Mouse (Mus musculus): ENCODE measurements around the gene Ssbp2.

DNA sequence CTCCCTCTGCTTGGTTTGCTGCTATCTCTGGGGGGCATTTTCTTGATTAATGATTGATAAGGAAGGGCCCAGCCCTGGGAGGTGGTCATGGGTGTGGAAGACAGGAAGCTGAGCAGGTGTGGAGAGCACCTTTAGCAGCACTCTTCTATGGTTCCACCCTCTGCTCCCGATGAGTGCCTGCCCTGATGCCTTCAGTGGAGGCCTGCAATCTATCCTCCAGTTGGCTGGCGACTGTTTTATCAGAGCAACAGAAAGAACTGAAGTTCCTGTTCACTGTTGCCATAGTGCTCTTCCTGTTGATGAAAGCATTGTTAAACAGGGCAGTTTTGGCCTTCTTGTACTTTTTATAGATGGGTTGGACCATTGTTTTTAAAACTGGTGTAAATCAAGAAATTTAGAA lies 49.4 kb downstream of the Ssbp2 start:
- TF ChIP-seq CTCF (IDR thresholded peaks at IDR 0.05; ENCODE audit: extremely low read depth, insufficient read depth, insufficient read length, insufficient replicate concordance): no peak
- TF ChIP-seq POLR2A (IDR thresholded peaks at IDR 0.05; ENCODE audit: low read depth, low read length): no peak

Data from spleen, adult 2 months (tissue).